Mouse (Mus musculus) yolk sac, embryonic 10.5 days (tissue): ENCODE results near the gene Gm8024.
"Not testable (repeated sequence)": the region's sequence is repeated elsewhere in the genome, so short reads cannot be mapped to it uniquely, and the experiment has no call there.

Experiments used
- DNase-seq: peaks from one replicate; pipeline ENCODE4 v3.0.0-alpha.2; 2017; ENCODE audit warnings: low spot score

Gene Gm8024

DNA sequence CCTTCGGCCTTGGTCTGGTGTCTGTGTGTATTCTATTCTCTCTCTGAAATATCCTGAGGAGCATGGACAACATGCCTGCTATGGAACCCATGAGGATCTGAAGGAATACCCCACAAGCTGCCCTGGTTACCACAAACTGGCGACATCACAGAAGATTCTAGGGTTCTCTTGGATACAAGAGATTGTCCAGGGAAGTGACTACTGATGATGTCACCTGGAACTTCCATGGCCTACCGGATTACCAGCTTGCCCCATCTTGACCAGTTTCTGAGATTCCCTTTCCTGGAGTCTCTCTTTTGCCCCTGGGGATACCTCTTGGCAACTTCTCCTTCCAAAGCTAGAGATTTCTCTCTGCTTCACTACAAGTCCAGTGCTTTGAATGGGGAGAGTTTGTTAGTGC, at the start of gene Gm8024:
TSS of gene Gm8024 (minus strand) at position 101 of the 400 bp plus-strand sequence.
- not testable (repeated sequence) for DNase-seq

DNA sequence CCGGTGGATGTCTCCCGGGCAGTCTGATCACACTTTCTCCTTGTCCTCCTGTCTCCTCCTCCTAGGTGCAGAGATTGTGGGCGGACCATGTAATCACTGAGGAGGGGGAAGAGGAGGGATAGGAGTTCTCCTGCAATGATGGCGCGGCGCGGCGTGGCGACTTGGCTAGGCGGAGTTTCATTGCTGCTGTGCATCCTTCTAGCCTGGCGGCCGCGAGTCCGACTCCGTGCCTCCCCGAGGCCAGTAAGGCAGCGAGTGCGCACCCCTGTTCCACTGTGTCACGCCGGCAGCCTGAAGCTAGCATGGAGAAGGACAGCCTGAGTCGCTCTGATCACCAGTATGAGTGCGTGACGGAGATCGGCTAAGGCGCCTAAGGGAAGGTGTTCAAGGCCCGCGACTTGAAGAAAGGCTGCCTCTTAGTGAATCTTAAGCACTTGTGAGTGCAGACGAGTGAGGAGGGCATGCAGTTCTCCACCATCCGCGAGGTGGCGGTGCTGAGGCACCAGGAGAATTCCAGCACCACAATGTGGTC, 19.2 kb upstream of the Gm8024 start:
- DNase-seq = not testable (repeated sequence)

DNA sequence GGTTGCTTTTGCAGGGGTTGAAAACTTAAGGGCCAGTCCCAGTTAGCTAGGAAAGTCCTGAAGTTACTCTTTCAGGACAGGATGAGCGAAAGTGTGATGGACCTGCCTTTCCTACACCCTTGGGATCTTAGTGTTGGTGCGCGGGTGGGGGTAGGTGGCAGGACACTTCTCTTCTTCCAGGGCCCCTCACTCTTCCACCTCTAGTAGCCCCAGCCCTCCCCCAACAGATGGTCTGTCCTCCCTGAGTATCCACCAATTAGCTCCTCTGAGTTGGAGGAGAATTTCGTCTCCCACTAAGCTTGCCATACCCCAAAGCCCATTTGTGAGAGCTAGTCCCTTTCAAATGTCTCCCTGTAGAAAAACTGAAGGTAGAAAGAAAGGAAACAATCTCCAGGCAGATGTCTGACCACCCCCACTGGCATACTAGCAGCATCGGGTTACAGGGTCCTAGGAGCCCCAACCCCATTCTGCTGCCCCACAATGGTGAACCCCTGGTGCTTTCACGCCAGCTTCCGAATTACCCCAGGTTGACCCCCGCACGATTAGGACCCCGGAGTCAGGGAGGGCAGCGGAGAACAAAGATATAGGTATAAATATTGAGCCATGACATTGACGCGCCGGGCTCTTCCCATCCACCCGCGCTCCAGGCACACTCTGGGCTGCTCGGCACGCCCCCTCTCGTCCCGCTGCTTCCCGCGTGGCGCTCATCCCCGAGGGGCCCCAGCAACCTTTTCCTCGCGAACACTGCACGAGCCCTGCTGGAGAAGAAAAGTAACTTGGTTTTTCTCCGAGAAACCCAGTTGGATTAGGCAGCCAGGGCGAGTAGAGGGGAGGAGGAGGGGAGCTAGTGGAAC, 18.5 kb upstream of the Gm8024 start:
- not testable (repeated sequence) for DNase-seq

DNA sequence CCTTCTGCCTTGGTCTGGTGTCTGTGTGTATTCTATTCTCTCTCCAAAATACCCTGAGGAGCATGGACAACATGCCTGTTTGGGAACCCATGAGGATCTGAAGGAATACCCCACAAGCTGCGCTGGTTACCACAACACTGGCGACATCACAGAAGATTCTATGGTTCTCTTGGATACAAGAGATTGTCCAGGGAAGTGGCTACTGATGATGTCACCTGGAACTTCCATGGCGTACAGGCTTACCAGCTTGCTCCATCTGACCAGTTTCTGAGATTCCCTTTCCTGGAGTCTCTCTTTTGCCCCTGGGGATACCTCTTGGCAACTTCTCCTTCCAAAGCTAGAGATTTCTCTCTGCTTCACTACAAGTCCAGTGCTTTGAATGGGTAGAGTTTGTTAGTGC, 21.8 kb downstream of the Gm8024 start, which contains the start of gene Gm8020:
TSS of gene Gm8020 (minus strand) at position 101 of the 400 bp plus-strand sequence.
- DNase-seq = not testable (repeated sequence)
